Mouse (Mus musculus): ENCODE measurements around the gene Lrrc8b.
A peak's percentile ranks its signal among the peaks of the same experiment; 100 is the strongest.

- TF ChIP-seq CTCF (IDR thresholded peaks at IDR 0.05; ENCODE audit: borderline replicate concordance, extremely low read depth, insufficient read depth, insufficient read length), result no peak; the same call in 1 of the 2 replicates
- TF ChIP-seq POLR2A (IDR thresholded peaks at IDR 0.05; ENCODE audit: borderline replicate concordance, extremely low read depth, insufficient read depth, insufficient read length, poor library complexity, severe bottlenecking), result peak; percentile 74
Observed at GRCm38 (mm10) chr5:105519096-105519975, 103.8 kb downstream of the Lrrc8b start, which contains the start of gene Lrrc8c.
